Mouse (Mus musculus) lung, embryonic 14.5 days (tissue): ENCODE measurements at regions not wholly inside any gene's neighbourhood (a gene's known extent, or its start where the extent isn't known, plus 50 kb on each side); places are given as distances from the start of the nearest gene placed in this dataset.

ENCODE experiments used
- ATAC-seq: fragments of 200-750 bp; cut with Nextera tagmentation; 2 replicates; pipeline ENCODE4 v1.8.0; 2017; ENCODE audit warnings: mild to moderate bottlenecking, moderate TSS enrichment, moderate library complexity; ENCODE audit not compliant: insufficient read depth
- DNase-seq: peaks from one replicate; pipeline ENCODE4 v3.0.0-alpha.2; 2015
- H3K27ac ChIP-seq: fragments of 300-500 bp; sonication (generic); 2 replicates; pipeline ENCODE4 v1.5.1; 2014; ENCODE audit warnings: low read depth, mild to moderate bottlenecking, moderate library complexity
- H3K27me3 ChIP-seq: fragments of 300-500 bp; sonication (generic); 2 replicates; pipeline ENCODE4 v1.6.1; 2014; ENCODE audit warnings: low read length, control low read depth; ENCODE audit not compliant: insufficient read depth
- H3K36me3 ChIP-seq: fragments of 300-500 bp; sonication (generic); 2 replicates; pipeline ENCODE4 v1.6.1; 2014; ENCODE audit warnings: control low read depth; ENCODE audit not compliant: insufficient read depth
- H3K4me1 ChIP-seq: fragments of 300-500 bp; sonication (generic); 2 replicates; pipeline ENCODE4 v1.6.1; 2014; ENCODE audit warnings: antibody characterized with exemption, control low read depth; ENCODE audit not compliant: insufficient read depth
- H3K4me2 ChIP-seq: fragments of 300-500 bp; sonication (generic); 2 replicates; pipeline ENCODE4 v1.6.1; 2014; ENCODE audit warnings: mild to moderate bottlenecking
- H3K4me3 ChIP-seq: fragments of 300-500 bp; sonication (generic); 2 replicates; pipeline ENCODE4 v1.5.1; 2014; ENCODE audit warnings: low read depth, low read length
- H3K9ac ChIP-seq: fragments of 300-500 bp; sonication (generic); 2 replicates; pipeline ENCODE4 v1.6.1; 2014
- H3K9me3 ChIP-seq: fragments of 300-500 bp; sonication (generic); 2 replicates; pipeline ENCODE4 v1.6.1; 2016; ENCODE audit warnings: low read depth, low read length, control low read depth
- CTCF ChIP-seq: IDR thresholded peaks from 2 replicates; pipeline ENCODE4 v1.5.1; 2016; ENCODE audit warnings: antibody characterized with exemption, low read depth
- WGBS: fragments of 180-500 bp; shearing (Covaris S2); extraction: QIAGEN DNeasy Blood & Tissue Kit; methylation state at CpG from one replicate; pipeline ENCODE4 v1.1.7; 2014; 5-methylcytosine and 5-hydroxymethylcytosine counted together

- no peak overlapping the region for H3K27ac ChIP-seq
- TF ChIP-seq CTCF, result no peak
- no peaks in the 10 kb centered on the region for H3K9me3 ChIP-seq
- H3K4me2 ChIP-seq, result no peak overlapping the region
- H3K9ac ChIP-seq, result no peak overlapping the region
- no peak for ATAC-seq
- H3K27me3 ChIP-seq, result no peaks in the 10 kb centered on the region
- peak; percentile 20 for DNase-seq
- H3K4me1 ChIP-seq, result no peaks in the 10 kb centered on the region
- H3K36me3 ChIP-seq, result no peaks in the 10 kb centered on the region
- 40% methylated on average over 3 of the region's 3 CpGs for WGBS
- H3K4me3 ChIP-seq, result no peak overlapping the region
Observed at GRCm38 (mm10) chr2:17193611-17194010, 537.7 kb downstream of the Nebl start.

DNA sequence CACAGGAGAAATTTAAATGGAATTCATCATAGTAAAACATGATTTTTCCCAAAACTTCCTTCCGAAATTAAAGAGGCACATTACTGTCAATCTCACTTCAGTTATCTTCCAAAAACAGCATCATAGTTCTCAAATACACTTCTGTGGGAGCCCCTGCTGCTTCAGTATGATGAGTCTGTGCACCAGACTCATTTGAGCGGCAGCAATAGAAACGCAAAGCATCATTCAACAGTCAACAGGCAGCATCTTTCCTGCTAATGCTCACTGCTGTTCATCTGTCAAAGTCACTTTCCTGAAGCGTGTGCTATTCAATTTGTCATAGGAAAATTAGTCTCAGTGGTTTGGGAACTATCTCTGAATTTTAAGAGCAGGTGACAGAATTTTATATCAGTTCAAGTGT is 542.1 kb downstream of the Nebl start:
- Histone ChIP-seq H3K9ac (no peak overlapping the region), H3K4me2 (no peak overlapping the region), H3K36me3 (no peaks in the 10 kb centered on the region), H3K4me3 (no peak overlapping the region), H3K4me1 (no peaks in the 10 kb centered on the region), H3K9me3 (no peaks in the 10 kb centered on the region), H3K27ac (no peak overlapping the region), H3K27me3 (no peaks in the 10 kb centered on the region)
- no peak for TF ChIP-seq CTCF
- 77% methylated on average over 4 of the region's 4 CpGs for WGBS
- DNase-seq, result no peak
- no peak for ATAC-seq

DNA sequence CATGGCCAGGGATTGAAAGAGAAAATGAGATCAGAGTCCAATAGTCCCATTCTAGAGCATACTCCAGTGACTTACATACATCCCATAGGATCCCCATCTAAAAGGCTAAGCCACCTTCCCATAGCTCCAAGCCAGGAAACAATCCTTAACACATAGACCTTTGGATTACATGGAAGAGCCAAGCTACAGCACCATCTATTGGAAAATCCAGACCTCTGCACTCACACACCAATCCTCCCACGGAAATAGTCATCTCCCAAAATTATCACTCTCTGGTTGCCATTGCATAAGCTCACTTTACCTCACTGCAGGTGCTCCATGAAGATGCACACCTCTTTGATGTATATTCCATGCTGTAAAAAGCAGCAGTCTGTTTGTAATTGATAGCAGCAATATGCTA is 543.4 kb downstream of the Nebl start:
- ATAC-seq (no peak), DNase-seq (peak; percentile 35)
- Histone ChIP-seq H3K27ac (no peak overlapping the region), H3K4me2 (no peak overlapping the region), H3K9ac (no peak overlapping the region), H3K27me3 (no peaks in the 10 kb centered on the region), H3K4me1 (no peaks in the 10 kb centered on the region), H3K36me3 (no peaks in the 10 kb centered on the region), H3K9me3 (no peaks in the 10 kb centered on the region), H3K4me3 (no peak overlapping the region)
- 68% methylated on average over 1 of the region's 1 CpGs for WGBS
- peak; percentile 21; the same call in 1 of the 2 replicates for TF ChIP-seq CTCF

GRCm38 (mm10) chr2:17183696-17184095 is 547.6 kb downstream of the Nebl start:
- no peaks in the 10 kb centered on the region for H3K9me3 ChIP-seq
- H3K4me2 ChIP-seq, result no peak overlapping the region
- DNase-seq, result no peak
- no peak for ATAC-seq
- H3K4me1 ChIP-seq, result no peaks in the 10 kb centered on the region
- H3K4me3 ChIP-seq, result no peak overlapping the region
- no peak for TF ChIP-seq CTCF
- no peaks in the 10 kb centered on the region for H3K27me3 ChIP-seq
- no peak overlapping the region for H3K27ac ChIP-seq
- no peaks in the 10 kb centered on the region for H3K36me3 ChIP-seq
- WGBS, result 65% methylated on average over 2 of the region's 2 CpGs
- no peak overlapping the region for H3K9ac ChIP-seq

GRCm38 (mm10) chr2:17181597-17181996 is 549.7 kb downstream of the Nebl start:
- Histone ChIP-seq H3K4me3 (no peak overlapping the region), H3K9ac (no peak overlapping the region), H3K27me3 (no peaks in the 10 kb centered on the region), H3K4me1 (no peaks in the 10 kb centered on the region), H3K9me3 (no peaks in the 10 kb centered on the region), H3K36me3 (no peaks in the 10 kb centered on the region), H3K27ac (no peak overlapping the region), H3K4me2 (no peak overlapping the region)
- ATAC-seq (no peak), DNase-seq (no peak)
- WGBS, result 90% methylated on average over 2 of the region's 2 CpGs
- TF ChIP-seq CTCF, result peak; percentile 39; the same call in 1 of the 2 replicates

DNA sequence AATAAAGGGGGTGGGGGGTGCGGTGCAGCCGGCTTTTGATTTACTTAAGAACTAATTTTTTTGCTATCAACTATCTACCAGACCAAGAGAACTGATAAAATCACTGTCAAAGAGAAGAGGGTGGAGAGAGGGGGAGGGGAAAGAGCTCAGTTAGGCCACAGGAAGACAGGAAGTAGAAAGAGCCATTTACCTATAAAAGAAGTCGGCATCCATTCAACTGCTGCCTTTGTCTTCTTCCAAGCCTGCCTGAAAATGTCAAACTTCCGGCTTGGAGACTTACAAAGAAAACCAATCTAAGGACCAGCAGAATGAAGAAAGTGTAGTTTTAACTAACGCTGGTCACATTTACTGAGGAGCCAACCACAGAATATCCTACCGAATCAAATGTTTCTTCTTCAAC is 562.4 kb downstream of the Nebl start:
- H3K36me3 ChIP-seq, result no peaks in the 10 kb centered on the region
- no peak overlapping the region for H3K4me2 ChIP-seq
- TF ChIP-seq CTCF, result no peak
- DNase-seq, result no peak
- ATAC-seq, result no peak
- no peaks in the 10 kb centered on the region for H3K9me3 ChIP-seq
- H3K9ac ChIP-seq, result no peak overlapping the region
- H3K4me3 ChIP-seq, result no peak overlapping the region
- no peaks in the 10 kb centered on the region for H3K4me1 ChIP-seq
- no peak overlapping the region for H3K27ac ChIP-seq
- no peaks in the 10 kb centered on the region for H3K27me3 ChIP-seq
- 86% methylated on average over 6 of the region's 6 CpGs for WGBS

GRCm38 (mm10) chr2:17165016-17165415 is 566.2 kb downstream of the Nebl start:
- Histone ChIP-seq H3K27me3 (no peaks in the 10 kb centered on the region), H3K27ac (no peak overlapping the region), H3K9me3 (no peaks in the 10 kb centered on the region), H3K9ac (no peak overlapping the region), H3K36me3 (no peaks in the 10 kb centered on the region), H3K4me1 (no peaks in the 10 kb centered on the region), H3K4me2 (no peak overlapping the region), H3K4me3 (no peak overlapping the region)
- DNase-seq, result peak; percentile 86
- peak; percentile 74 for ATAC-seq
- no peak for TF ChIP-seq CTCF
- 14% methylated on average over 2 of the region's 2 CpGs for WGBS

DNA sequence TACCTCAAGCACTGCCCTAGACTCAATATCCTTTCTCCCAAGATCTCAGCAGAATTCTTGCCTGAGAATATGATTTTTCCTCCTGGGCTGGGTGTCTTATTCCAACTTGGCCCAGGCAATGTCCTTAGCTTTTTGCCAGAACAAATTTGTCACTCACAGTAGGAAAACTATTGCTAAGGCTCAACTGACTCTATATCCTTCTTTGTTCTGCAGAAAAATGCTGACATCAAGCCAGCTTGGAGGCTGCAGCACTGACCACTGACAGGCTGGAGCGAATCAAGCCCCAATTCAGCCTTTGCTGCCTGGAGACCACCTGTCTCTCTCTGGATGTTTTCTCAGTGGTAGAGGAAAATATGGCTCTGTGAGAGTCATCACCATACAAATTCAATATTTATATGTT is 572.8 kb downstream of the Nebl start:
- Histone ChIP-seq H3K9me3 (no peaks in the 10 kb centered on the region), H3K27ac (no peak overlapping the region), H3K4me2 (no peak overlapping the region), H3K36me3 (no peaks in the 10 kb centered on the region), H3K27me3 (no peaks in the 10 kb centered on the region), H3K4me1 (peaks cover 7% of the 10 kb centered on the region; the same call in 1 of the 2 replicates), H3K4me3 (no peak overlapping the region), H3K9ac (no peak overlapping the region)
- ATAC-seq (peak; percentile 73), DNase-seq (peak; percentile 70)
- TF ChIP-seq CTCF, result no peak
- WGBS, result 70% methylated on average over 1 of the region's 1 CpGs
